Mouse (Mus musculus) liver, postnatal 0 days (tissue): ENCODE measurements at regions not wholly inside any gene's neighbourhood (a gene's known extent, or its start where the extent isn't known, plus 50 kb on each side); places are given as distances from the start of the nearest gene placed in this dataset.

Experiments used
- ATAC-seq: fragments of 200-750 bp; cut with Nextera tagmentation; 2 replicates; pipeline ENCODE4 v1.8.0; 2017; ENCODE audit warnings: mild to moderate bottlenecking, moderate library complexity
- DNase-seq: peaks from one replicate; pipeline ENCODE4 v3.0.0-alpha.2; 2016
- H3K27ac ChIP-seq: fragments of 300-500 bp; sonication (generic); 2 replicates; pipeline ENCODE4 v1.5.1; 2014; ENCODE audit warnings: antibody characterized with exemption, moderate library complexity, mild to moderate bottlenecking, low read depth
- H3K27me3 ChIP-seq: fragments of 300-500 bp; sonication (generic); 2 replicates; pipeline ENCODE4 v1.6.1; 2014; ENCODE audit warnings: low read length, control low read depth, mixed read lengths; ENCODE audit not compliant: insufficient read depth
- H3K36me3 ChIP-seq: fragments of 300-500 bp; sonication (generic); replicated peaks from 2 replicates; pipeline ENCODE4 v1.6.1; 2014; ENCODE audit warnings: mild to moderate bottlenecking, control low read depth, low read length, moderate library complexity, mixed read lengths; ENCODE audit not compliant: insufficient read depth
- H3K4me1 ChIP-seq: fragments of 300-500 bp; sonication (generic); 2 replicates; pipeline ENCODE4 v1.6.1; 2014; ENCODE audit warnings: antibody characterized with exemption, mild to moderate bottlenecking, control low read depth; ENCODE audit not compliant: insufficient read depth
- H3K4me2 ChIP-seq: fragments of 300-500 bp; sonication (generic); 2 replicates; pipeline ENCODE4 v1.6.1; 2014; ENCODE audit warnings: low read depth, mild to moderate bottlenecking, low read length, moderate library complexity, mixed read lengths
- H3K4me3 ChIP-seq: fragments of 300-500 bp; sonication (generic); 2 replicates; pipeline ENCODE4 v1.5.1; 2014; ENCODE audit warnings: low read depth, low read length
- H3K9ac ChIP-seq: fragments of 300-500 bp; sonication (generic); replicated peaks from 2 replicates; pipeline ENCODE4 v1.6.1; 2014; ENCODE audit warnings: mild to moderate bottlenecking, moderate library complexity
- H3K9me3 ChIP-seq: fragments of 300-500 bp; sonication (generic); 2 replicates; pipeline ENCODE4 v1.6.1; 2016; ENCODE audit warnings: mild to moderate bottlenecking, control low read depth, low read length, mixed read lengths
- CTCF ChIP-seq: sonication (generic); IDR thresholded peaks from 2 replicates; pipeline ENCODE4 v1.5.1; 2016; ENCODE audit warnings: antibody characterized with exemption, low read depth
- EP300 ChIP-seq: IDR thresholded peaks from 2 replicates; pipeline ENCODE4 v1.6.1; 2016; ENCODE audit warnings: antibody characterized with exemption, low read depth, mild to moderate bottlenecking
- WGBS: fragments of 180-500 bp; shearing (Covaris S2); extraction: QIAGEN DNeasy Blood & Tissue Kit; methylation state at CpG from one replicate; pipeline ENCODE4 v1.1.7; 2014; ENCODE audit not compliant: insufficient replicate concordance; 5-methylcytosine and 5-hydroxymethylcytosine counted together

GRCm38 (mm10) chr10:24395999-24396784 lies 172.9 kb downstream of the Moxd1 start:
- Histone ChIP-seq H3K27me3 (no peaks in the 10 kb centered on the region), H3K4me1 (no peaks in the 10 kb centered on the region), H3K27ac (no peak overlapping the region), H3K4me2 (no peak overlapping the region), H3K9me3 (no peaks in the 10 kb centered on the region), H3K36me3 (no peaks in the 10 kb centered on the region), H3K4me3 (no peak overlapping the region), H3K9ac (no peak overlapping the region)
- TF ChIP-seq CTCF (no peak), EP300 (no peak)
- no peak for ATAC-seq
- DNase-seq = no peak
- WGBS = 73% methylated on average over 13 of the region's 13 CpGs

GRCm38 (mm10) chr10:24397125-24397524 lies 173.8 kb downstream of the Moxd1 start:
- H3K9me3 ChIP-seq = no peaks in the 10 kb centered on the region
- H3K4me3 ChIP-seq = no peak overlapping the region
- no peak overlapping the region for H3K9ac ChIP-seq
- TF ChIP-seq EP300 = no peak
- TF ChIP-seq CTCF = no peak
- no peaks in the 10 kb centered on the region for H3K27me3 ChIP-seq
- H3K4me1 ChIP-seq = no peaks in the 10 kb centered on the region
- DNase-seq (no peak), ATAC-seq (no peak)
- no peak overlapping the region for H3K27ac ChIP-seq
- H3K36me3 ChIP-seq = no peaks in the 10 kb centered on the region
- WGBS = 82% methylated on average over 2 of the region's 2 CpGs
- H3K4me2 ChIP-seq = no peak overlapping the region

- no peaks in the 10 kb centered on the region for H3K36me3 ChIP-seq
- TF ChIP-seq EP300 (no peak), CTCF (no peak)
- ATAC-seq (no peak), DNase-seq (no peak)
- no peaks in the 10 kb centered on the region for H3K9me3 ChIP-seq
- no peak overlapping the region for H3K4me3 ChIP-seq
- H3K4me2 ChIP-seq = no peak overlapping the region
- H3K4me1 ChIP-seq = no peaks in the 10 kb centered on the region
- H3K27ac ChIP-seq = no peak overlapping the region
- no peaks in the 10 kb centered on the region for H3K27me3 ChIP-seq
- 61% methylated on average over 4 of the region's 4 CpGs for WGBS
- H3K9ac ChIP-seq = no peak overlapping the region
These were observed 181.5 kb downstream of the Moxd1 start for GRCm38 (mm10) chr10:24404851-24405250.

GRCm38 (mm10) chr10:24406953-24407352 lies 183.6 kb downstream of the Moxd1 start:
- no peak overlapping the region for H3K27ac ChIP-seq
- no peak overlapping the region for H3K9ac ChIP-seq
- ATAC-seq (no peak), DNase-seq (no peak)
- H3K36me3 ChIP-seq = no peaks in the 10 kb centered on the region
- H3K4me1 ChIP-seq = no peaks in the 10 kb centered on the region
- no peak overlapping the region for H3K4me3 ChIP-seq
- no peaks in the 10 kb centered on the region for H3K27me3 ChIP-seq
- H3K4me2 ChIP-seq = no peak overlapping the region
- H3K9me3 ChIP-seq = no peaks in the 10 kb centered on the region
- WGBS = 71% methylated on average over 3 of the region's 3 CpGs
- no peak for TF ChIP-seq EP300
- no peak for TF ChIP-seq CTCF

GRCm38 (mm10) chr10:24407411-24408227 lies 184.3 kb downstream of the Moxd1 start:
- DNase-seq (no peak), ATAC-seq (no peak)
- Histone ChIP-seq H3K9ac (no peak overlapping the region), H3K9me3 (no peaks in the 10 kb centered on the region), H3K27ac (no peak overlapping the region), H3K36me3 (no peaks in the 10 kb centered on the region), H3K27me3 (no peaks in the 10 kb centered on the region), H3K4me3 (no peak overlapping the region), H3K4me2 (no peak overlapping the region), H3K4me1 (no peaks in the 10 kb centered on the region)
- WGBS = 76% methylated on average over 6 of the region's 6 CpGs
- TF ChIP-seq CTCF (no peak), EP300 (no peak)

GRCm38 (mm10) chr10:24409976-24410375 lies 185.3 kb upstream of the Ccn2 start:
- no peaks in the 10 kb centered on the region for H3K9me3 ChIP-seq
- 35% methylated on average over 1 of the region's 1 CpGs for WGBS
- no peak for DNase-seq
- no peak overlapping the region for H3K27ac ChIP-seq
- ATAC-seq = no peak
- no peak overlapping the region for H3K4me3 ChIP-seq
- H3K9ac ChIP-seq = no peak overlapping the region
- H3K27me3 ChIP-seq = no peaks in the 10 kb centered on the region
- no peak for TF ChIP-seq EP300
- peak; percentile 74 for TF ChIP-seq CTCF
- H3K4me1 ChIP-seq = no peaks in the 10 kb centered on the region
- no peaks in the 10 kb centered on the region for H3K36me3 ChIP-seq
- no peak overlapping the region for H3K4me2 ChIP-seq
